Mouse (Mus musculus): ENCODE data around the gene Sec16a. TPM values are rescaled to one million over a fixed set of nuclear protein-coding genes. Genes with fewer than 3 reads are reported as not detected.
A peak's percentile ranks its signal among the peaks of the same experiment; 100 is the strongest.

Sec16a gene
- polyA plus RNA-seq, 2 experiments, result 47.1 to 62.5 TPM

- DNase-seq (ENCODE audit: low spot score) (peak; percentile 94), ATAC-seq (ENCODE audit: low FRiP score, low read depth) (peak; percentile 87)
- H3K9me3 ChIP-seq (ENCODE audit: control insufficient read depth, low read length), result no peaks in the 10 kb centered on the region
- peaks cover 21% of the 10 kb centered on the region for H3K4me1 ChIP-seq (ENCODE audit: control insufficient read depth, insufficient read depth, low read length)
- peak overlapping the region; percentile 74 for H3K4me2 ChIP-seq (replicated peaks; ENCODE audit: low read depth, low read length, severe bottlenecking)
- H3K9ac ChIP-seq (ENCODE audit: low read depth, low read length, severe bottlenecking), result peak overlapping the region; percentile 66
- H3K27ac ChIP-seq (replicated peaks; ENCODE audit: low read depth, low read length), result peak overlapping the region; percentile 72
- peaks cover 10% of the 10 kb centered on the region for H3K36me3 ChIP-seq (ENCODE audit: control insufficient read depth, insufficient read depth, low read length)
- no peak for TF ChIP-seq POLR2A (IDR thresholded peaks at IDR 0.05; ENCODE audit: borderline replicate concordance, extremely low read depth, insufficient read depth, insufficient read length)
- WGBS, result under 1% methylated on average over 43 of the region's 44 CpGs
- H3K4me3 ChIP-seq (replicated peaks; ENCODE audit: low read length), result peak overlapping the region; percentile 91
- no peaks in the 10 kb centered on the region for H3K27me3 ChIP-seq (ENCODE audit: control insufficient read depth, insufficient read depth, low read length)
Observed at GRCm38 (mm10) chr2:26445666-26446445, 840 bp upstream of the Sec16a start.

- H3K4me3 ChIP-seq (replicated peaks; ENCODE audit: low read length), result peak overlapping the region; percentile 91
- H3K4me1 ChIP-seq (ENCODE audit: control insufficient read depth, insufficient read depth, low read length), result peaks cover 21% of the 10 kb centered on the region
- WGBS, result 5% methylated on average over 15 of the region's 15 CpGs
- peak overlapping the region; percentile 83 for H3K4me2 ChIP-seq (replicated peaks; ENCODE audit: low read depth, low read length, severe bottlenecking)
- no peak for ATAC-seq (ENCODE audit: low FRiP score, low read depth)
- H3K27ac ChIP-seq (replicated peaks; ENCODE audit: low read depth, low read length), result peak overlapping the region; percentile 85
- H3K9me3 ChIP-seq (ENCODE audit: control insufficient read depth, low read length), result no peaks in the 10 kb centered on the region
- TF ChIP-seq POLR2A (IDR thresholded peaks at IDR 0.05; ENCODE audit: borderline replicate concordance, extremely low read depth, insufficient read depth, insufficient read length), result no peak
- peak overlapping the region; percentile 91 for H3K9ac ChIP-seq (ENCODE audit: low read depth, low read length, severe bottlenecking)
- no peak for DNase-seq (ENCODE audit: low spot score)
- no peaks in the 10 kb centered on the region for H3K27me3 ChIP-seq (ENCODE audit: control insufficient read depth, insufficient read depth, low read length)
- H3K36me3 ChIP-seq (ENCODE audit: control insufficient read depth, insufficient read depth, low read length), result peaks cover 25% of the 10 kb centered on the region
Observed at GRCm38 (mm10) chr2:26444368-26444767, 648 bp downstream of the Sec16a start.

GRCm38 (mm10) chr2:26443876-26444275 lies 1.1 kb downstream of the Sec16a start:
- WGBS, result 54% methylated on average over 3 of the region's 3 CpGs
- Histone ChIP-seq H3K4me2 (replicated peaks; ENCODE audit: low read depth, low read length, severe bottlenecking) (peak overlapping the region; percentile 83), H3K27me3 (ENCODE audit: control insufficient read depth, insufficient read depth, low read length) (no peaks in the 10 kb centered on the region), H3K4me1 (ENCODE audit: control insufficient read depth, insufficient read depth, low read length) (peaks cover 21% of the 10 kb centered on the region), H3K9ac (ENCODE audit: low read depth, low read length, severe bottlenecking) (peak overlapping the region; percentile 91), H3K27ac (replicated peaks; ENCODE audit: low read depth, low read length) (no peak overlapping the region), H3K36me3 (ENCODE audit: control insufficient read depth, insufficient read depth, low read length) (peaks cover 30% of the 10 kb centered on the region), H3K4me3 (replicated peaks; ENCODE audit: low read length) (peak overlapping the region; percentile 91), H3K9me3 (ENCODE audit: control insufficient read depth, low read length) (no peaks in the 10 kb centered on the region)
- TF ChIP-seq POLR2A (IDR thresholded peaks at IDR 0.05; ENCODE audit: borderline replicate concordance, extremely low read depth, insufficient read depth, insufficient read length), result no peak
- DNase-seq (ENCODE audit: low spot score), result no peak
- ATAC-seq (ENCODE audit: low FRiP score, low read depth), result no peak

- Histone ChIP-seq H3K4me1 (ENCODE audit: control insufficient read depth, insufficient read depth, low read length) (peaks cover 21% of the 10 kb centered on the region), H3K4me2 (replicated peaks; ENCODE audit: low read depth, low read length, severe bottlenecking) (no peak overlapping the region)
- 93% methylated on average over 1 of the region's 1 CpGs for WGBS
Observed at GRCm38 (mm10) chr2:26442843-26443242, 2.2 kb downstream of the Sec16a start.

GRCm38 (mm10) chr2:26441688-26442087 lies 3.3 kb downstream of the Sec16a start:
- no peak for TF ChIP-seq POLR2A (IDR thresholded peaks at IDR 0.05; ENCODE audit: borderline replicate concordance, extremely low read depth, insufficient read depth, insufficient read length)
- peaks cover 16% of the 10 kb centered on the region for H3K4me1 ChIP-seq (ENCODE audit: control insufficient read depth, insufficient read depth, low read length)
- DNase-seq (ENCODE audit: low spot score) (no peak), ATAC-seq (ENCODE audit: low FRiP score, low read depth) (no peak)
- no peaks in the 10 kb centered on the region for H3K27me3 ChIP-seq (ENCODE audit: control insufficient read depth, insufficient read depth, low read length)
- peaks cover 44% of the 10 kb centered on the region for H3K36me3 ChIP-seq (ENCODE audit: control insufficient read depth, insufficient read depth, low read length)
- no peak overlapping the region for H3K4me3 ChIP-seq (replicated peaks; ENCODE audit: low read length)
- H3K27ac ChIP-seq (replicated peaks; ENCODE audit: low read depth, low read length), result no peak overlapping the region
- no peak overlapping the region for H3K4me2 ChIP-seq (replicated peaks; ENCODE audit: low read depth, low read length, severe bottlenecking)
- 74% methylated on average over 5 of the region's 5 CpGs for WGBS
- H3K9me3 ChIP-seq (ENCODE audit: control insufficient read depth, low read length), result no peaks in the 10 kb centered on the region
- no peak overlapping the region for H3K9ac ChIP-seq (ENCODE audit: low read depth, low read length, severe bottlenecking)

More at GRCm38 (mm10) chr2:26442843-26443242, 2.2 kb downstream of the Sec16a start:
- Histone ChIP-seq H3K4me3 (replicated peaks; ENCODE audit: low read length) (no peak overlapping the region), H3K36me3 (ENCODE audit: control insufficient read depth, insufficient read depth, low read length) (peaks cover 40% of the 10 kb centered on the region), H3K27ac (replicated peaks; ENCODE audit: low read depth, low read length) (no peak overlapping the region), H3K9ac (ENCODE audit: low read depth, low read length, severe bottlenecking) (no peak overlapping the region), H3K9me3 (ENCODE audit: control insufficient read depth, low read length) (no peaks in the 10 kb centered on the region), H3K27me3 (ENCODE audit: control insufficient read depth, insufficient read depth, low read length) (no peaks in the 10 kb centered on the region)
- DNase-seq (ENCODE audit: low spot score), result no peak
- no peak for TF ChIP-seq POLR2A (IDR thresholded peaks at IDR 0.05; ENCODE audit: borderline replicate concordance, extremely low read depth, insufficient read depth, insufficient read length)
- ATAC-seq (ENCODE audit: low FRiP score, low read depth), result no peak

Measured in limb, embryonic 14.5 days (tissue).